Mouse (Mus musculus) WW6 (cell line): ENCODE data around the gene Snd1.

Experiments used
- DNase-seq: peaks from one replicate; pipeline ENCODE4 v3.0.0-alpha.2; 2013; ENCODE audit warnings: low read depth, low spot score

Gene Snd1

GRCm38 (mm10) chr6:28542298-28542701 is 67.4 kb downstream of the Snd1 start:
- DNase-seq = no peak

GRCm38 (mm10) chr6:28546943-28547342 is 72.0 kb downstream of the Snd1 start:
- DNase-seq = no peak

- DNase-seq = no peak
Measured at GRCm38 (mm10) chr6:28549374-28549773, 74.4 kb downstream of the Snd1 start.

- DNase-seq = no peak
Measured at GRCm38 (mm10) chr6:28550255-28551004, 75.5 kb downstream of the Snd1 start.

- no peak for DNase-seq
Measured at GRCm38 (mm10) chr6:28554470-28554869, 79.5 kb downstream of the Snd1 start.

- no peak for DNase-seq
Measured at GRCm38 (mm10) chr6:28555002-28555401, 80.1 kb downstream of the Snd1 start.

- no peak for DNase-seq
Measured at GRCm38 (mm10) chr6:28555428-28555827, 80.5 kb downstream of the Snd1 start.

- no peak for DNase-seq
Measured at GRCm38 (mm10) chr6:28557728-28558127, 82.8 kb downstream of the Snd1 start.

GRCm38 (mm10) chr6:28559419-28559818 is 84.5 kb downstream of the Snd1 start:
- DNase-seq = no peak

GRCm38 (mm10) chr6:28561291-28561995 is 86.5 kb downstream of the Snd1 start:
- DNase-seq = no peak

GRCm38 (mm10) chr6:28562323-28563044 is 87.5 kb downstream of the Snd1 start:
- no peak for DNase-seq

GRCm38 (mm10) chr6:28567978-28568377 is 93.0 kb downstream of the Snd1 start:
- DNase-seq = no peak

- DNase-seq = no peak
Measured at GRCm38 (mm10) chr6:28571946-28572345, 97.0 kb downstream of the Snd1 start.

GRCm38 (mm10) chr6:28572991-28573759 is 98.2 kb downstream of the Snd1 start:
- no peak for DNase-seq

GRCm38 (mm10) chr6:28576356-28577264 is 101.7 kb downstream of the Snd1 start:
- DNase-seq = no peak

- DNase-seq = no peak
Measured at GRCm38 (mm10) chr6:28582847-28583246, 107.9 kb downstream of the Snd1 start.

GRCm38 (mm10) chr6:28583399-28583798 is 108.5 kb downstream of the Snd1 start:
- no peak for DNase-seq

GRCm38 (mm10) chr6:28586806-28587205 is 111.9 kb downstream of the Snd1 start:
- no peak for DNase-seq

GRCm38 (mm10) chr6:28588494-28589171 is 113.7 kb downstream of the Snd1 start:
- DNase-seq = no peak

GRCm38 (mm10) chr6:28592323-28592893 is 117.5 kb downstream of the Snd1 start:
- no peak for DNase-seq
